Mouse (Mus musculus): ENCODE measurements at regions not wholly inside any gene's neighbourhood (a gene's known extent, or its start where the extent isn't known, plus 50 kb on each side); places are given as distances from the start of the nearest gene placed in this dataset.

- no peak for TF ChIP-seq CTCF (IDR thresholded peaks at IDR 0.05)
- no peak for TF ChIP-seq EP300 (IDR thresholded peaks at IDR 0.05)
These were observed 119.2 kb upstream of the Hes1 start for GRCm38 (mm10) chr16:29944966-29945365.
